Mouse (Mus musculus) erythroblast, embryonic 14.5 days (primary cell): Measurements from ENCODE around the gene Rngtt. TPM values are rescaled to one million over a fixed set of nuclear protein-coding genes. Genes with fewer than 3 reads are reported as not detected.

Experiments
- H3K27me3 ChIP-seq: 2 replicates; pipeline ENCODE4 v1.6.1; 2012; ENCODE audit warnings: inconsistent platforms; ENCODE audit not compliant: control insufficient read depth
- H3K36me3 ChIP-seq: 2 replicates; pipeline ENCODE4 v1.6.1; 2012; ENCODE audit warnings: mild to moderate bottlenecking, inconsistent platforms; ENCODE audit not compliant: control insufficient read depth
- H3K4me1 ChIP-seq: 2 replicates; pipeline ENCODE4 v1.6.1; 2012; ENCODE audit warnings: inconsistent platforms; ENCODE audit not compliant: control insufficient read depth
- H3K4me3 ChIP-seq: replicated peaks from 2 replicates; pipeline ENCODE3; 2012; ENCODE audit warnings: moderate library complexity, mild to moderate bottlenecking, inconsistent platforms
- H3K9me3 ChIP-seq: 2 replicates; pipeline ENCODE4 v1.6.1; 2012; ENCODE audit warnings: low read length, inconsistent platforms, mixed read lengths; ENCODE audit not compliant: control insufficient read depth
- GATA1 ChIP-seq: IDR thresholded peaks from 2 replicates; pipeline ENCODE4 v1.6.1; 2012; ENCODE audit warnings: low read length, inconsistent platforms, mixed read lengths
- TAL1 ChIP-seq: IDR thresholded peaks from 3 replicates; pipeline ENCODE4 v1.6.1; 2012; ENCODE audit warnings: low read length, inconsistent platforms, mixed read lengths
- polyA plus RNA-seq: library from polyadenylated mRNA; stranded (reverse); fragments of >175 nt; gene quantifications from 2 replicates; pipeline ENCODE4 v1.2.3, GENCODE M21; 2012

Rngtt gene
- polyA plus RNA-seq, 1 experiment: 0.71 TPM

- Histone ChIP-seq H3K9me3 (no peaks in the 10 kb centered on the region), H3K36me3 (peaks cover 2% of the 10 kb centered on the region; the same call in 1 of the 2 replicates), H3K27me3 (no peaks in the 10 kb centered on the region), H3K4me1 (peaks cover 11% of the 10 kb centered on the region), H3K4me3 (no peak overlapping the region)
- no peak for TF ChIP-seq TAL1
- TF ChIP-seq GATA1: no peak
These were observed 181.0 kb downstream of the Rngtt start for GRCm38 (mm10) chr4:33491108-33491507.

- H3K27me3 ChIP-seq: no peaks in the 10 kb centered on the region
- H3K36me3 ChIP-seq: peaks cover 1% of the 10 kb centered on the region
- TF ChIP-seq GATA1 (no peak), TAL1 (no peak)
- H3K4me1 ChIP-seq: peaks cover 9% of the 10 kb centered on the region
- H3K9me3 ChIP-seq: no peaks in the 10 kb centered on the region
- H3K4me3 ChIP-seq: no peak overlapping the region
These were observed 184.3 kb downstream of the Rngtt start for GRCm38 (mm10) chr4:33494377-33494776.

- no peak overlapping the region for H3K4me3 ChIP-seq
- H3K4me1 ChIP-seq: peaks cover 9% of the 10 kb centered on the region
- peaks cover 19% of the 10 kb centered on the region for H3K36me3 ChIP-seq
- no peaks in the 10 kb centered on the region for H3K27me3 ChIP-seq
- TF ChIP-seq TAL1 (no peak), GATA1 (no peak)
- H3K9me3 ChIP-seq: no peaks in the 10 kb centered on the region
These were observed 186.9 kb downstream of the Rngtt start for GRCm38 (mm10) chr4:33496985-33497384.

- Histone ChIP-seq H3K9me3 (no peaks in the 10 kb centered on the region), H3K4me1 (peaks cover 9% of the 10 kb centered on the region), H3K36me3 (peaks cover 26% of the 10 kb centered on the region), H3K27me3 (no peaks in the 10 kb centered on the region), H3K4me3 (no peak overlapping the region)
- no peak for TF ChIP-seq GATA1
- TF ChIP-seq TAL1: no peak
These were observed 187.5 kb downstream of the Rngtt start for GRCm38 (mm10) chr4:33497657-33498056.

GRCm38 (mm10) chr4:33498160-33498874, 188.2 kb downstream of the Rngtt start:
- Histone ChIP-seq H3K4me1 (peaks cover 9% of the 10 kb centered on the region), H3K27me3 (no peaks in the 10 kb centered on the region), H3K4me3 (no peak overlapping the region), H3K36me3 (peaks cover 30% of the 10 kb centered on the region), H3K9me3 (no peaks in the 10 kb centered on the region)
- TF ChIP-seq GATA1 (no peak), TAL1 (no peak)

GRCm38 (mm10) chr4:33506638-33507037, 196.5 kb downstream of the Rngtt start:
- TF ChIP-seq GATA1: no peak
- no peak for TF ChIP-seq TAL1
- H3K4me3 ChIP-seq: no peak overlapping the region
- peaks cover 24% of the 10 kb centered on the region for H3K36me3 ChIP-seq
- H3K27me3 ChIP-seq: no peaks in the 10 kb centered on the region
- H3K4me1 ChIP-seq: no peaks in the 10 kb centered on the region
- no peaks in the 10 kb centered on the region for H3K9me3 ChIP-seq

GRCm38 (mm10) chr4:33510544-33510943, 200.4 kb downstream of the Rngtt start:
- Histone ChIP-seq H3K4me3 (no peak overlapping the region), H3K27me3 (no peaks in the 10 kb centered on the region), H3K4me1 (no peaks in the 10 kb centered on the region), H3K36me3 (no peaks in the 10 kb centered on the region), H3K9me3 (no peaks in the 10 kb centered on the region)
- no peak for TF ChIP-seq TAL1
- TF ChIP-seq GATA1: no peak

- H3K4me3 ChIP-seq: no peak overlapping the region
- no peak for TF ChIP-seq TAL1
- no peak for TF ChIP-seq GATA1
- no peaks in the 10 kb centered on the region for H3K4me1 ChIP-seq
- H3K9me3 ChIP-seq: no peaks in the 10 kb centered on the region
- no peaks in the 10 kb centered on the region for H3K36me3 ChIP-seq
- H3K27me3 ChIP-seq: no peaks in the 10 kb centered on the region
These were observed 203.3 kb downstream of the Rngtt start for GRCm38 (mm10) chr4:33513421-33513820.

GRCm38 (mm10) chr4:33514108-33515000, 204.2 kb downstream of the Rngtt start:
- H3K27me3 ChIP-seq: no peaks in the 10 kb centered on the region
- no peak overlapping the region for H3K4me3 ChIP-seq
- no peak for TF ChIP-seq TAL1
- no peak for TF ChIP-seq GATA1
- H3K9me3 ChIP-seq: no peaks in the 10 kb centered on the region
- no peaks in the 10 kb centered on the region for H3K4me1 ChIP-seq
- no peaks in the 10 kb centered on the region for H3K36me3 ChIP-seq
